Mouse (Mus musculus) kidney, embryonic 14.5 days (tissue): ENCODE results near the gene Tcf7l2. TPM values are rescaled to one million over a fixed set of nuclear protein-coding genes. Genes with fewer than 3 reads are reported as not detected.

Source experiments
- ATAC-seq: fragments of 200-750 bp; cut with Nextera tagmentation; 2 replicates; pipeline ENCODE4 v1.8.0; 2017; ENCODE audit warnings: moderate number of reproducible peaks, mild to moderate bottlenecking, moderate TSS enrichment, moderate library complexity; ENCODE audit not compliant: low FRiP score, low TSS enrichment
- H3K27ac ChIP-seq: fragments of 300-500 bp; sonication (generic); 2 replicates; pipeline ENCODE4 v1.5.1; 2014; ENCODE audit warnings: low read depth, mild to moderate bottlenecking, low read length, moderate library complexity, mixed read lengths
- H3K27me3 ChIP-seq: fragments of 300-500 bp; sonication (generic); 2 replicates; pipeline ENCODE4 v1.6.1; 2014; ENCODE audit warnings: mild to moderate bottlenecking, low read length; ENCODE audit not compliant: control insufficient read depth, insufficient read depth
- H3K36me3 ChIP-seq: fragments of 300-500 bp; sonication (generic); 2 replicates; pipeline ENCODE4 v1.6.1; 2014; ENCODE audit warnings: low read length, mixed read lengths; ENCODE audit not compliant: control insufficient read depth, insufficient read depth
- H3K4me1 ChIP-seq: fragments of 300-500 bp; sonication (generic); 2 replicates; pipeline ENCODE4 v1.6.1; 2014; ENCODE audit warnings: low read length, mixed read lengths; ENCODE audit not compliant: control insufficient read depth, insufficient read depth
- H3K4me2 ChIP-seq: fragments of 300-500 bp; sonication (generic); replicated peaks from 2 replicates; pipeline ENCODE4 v1.6.1; 2014; ENCODE audit warnings: low read depth, mild to moderate bottlenecking, low read length
- H3K4me3 ChIP-seq: fragments of 300-500 bp; sonication (generic); 2 replicates; pipeline ENCODE4 v1.5.1; 2014; ENCODE audit warnings: mild to moderate bottlenecking, low read length
- H3K9ac ChIP-seq: fragments of 300-500 bp; sonication (generic); 2 replicates; pipeline ENCODE4 v1.6.1; 2014; ENCODE audit warnings: low read depth, mild to moderate bottlenecking, low read length, moderate library complexity
- H3K9me3 ChIP-seq: fragments of 300-500 bp; sonication (generic); 2 replicates; pipeline ENCODE4 v1.6.1; 2016; ENCODE audit warnings: low read length; ENCODE audit not compliant: control insufficient read depth
- WGBS: fragments of 180-500 bp; shearing (Covaris S2); extraction: QIAGEN DNeasy Blood & Tissue Kit; methylation state at CpG from one replicate; pipeline ENCODE4 v1.1.7; 2014; 5-methylcytosine and 5-hydroxymethylcytosine counted together
- polyA plus RNA-seq: library from polyadenylated mRNA; unstranded; fragments of >200 nt; fragmentation: Nextera tagmentation; extraction: Ambion mirVana; gene quantifications from 2 replicates; pipeline ENCODE4 v1.2.1, GENCODE M21; 2014

Tcf7l2 gene
- polyA plus RNA-seq, 1 experiment from 2014 or later: 80.8 TPM

GRCm38 (mm10) chr19:55938254-55939046 lies 196.8 kb downstream of the Tcf7l2 start:
- Histone ChIP-seq H3K4me1 (no peaks in the 10 kb centered on the region; the same call in 1 of the 2 replicates), H3K36me3 (no peaks in the 10 kb centered on the region), H3K4me3 (no peak overlapping the region), H3K27ac (no peak overlapping the region), H3K27me3 (no peaks in the 10 kb centered on the region), H3K4me2 (no peak overlapping the region), H3K9ac (no peak overlapping the region), H3K9me3 (no peaks in the 10 kb centered on the region)
- WGBS: 93% methylated on average over 21 of the region's 21 CpGs
- ATAC-seq: no peak

DNA sequence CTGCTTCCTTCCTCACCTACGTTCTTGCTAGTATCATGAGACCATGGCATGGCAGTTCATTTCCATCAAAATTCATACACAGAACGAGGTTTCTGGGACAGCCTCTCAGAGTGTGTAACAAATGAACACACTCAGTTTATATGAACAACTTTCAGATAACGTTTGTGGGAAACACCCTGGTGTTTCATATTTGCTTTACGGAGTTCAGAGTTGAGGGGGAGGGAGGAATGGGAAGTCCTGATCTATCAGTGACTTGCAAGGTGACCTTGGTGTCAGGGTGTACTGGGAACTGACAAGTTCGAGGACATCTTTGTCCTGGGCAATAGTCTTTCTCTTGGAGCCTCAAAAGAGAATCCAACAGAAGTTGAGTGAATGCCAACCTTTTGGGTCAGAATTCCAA lies 197.5 kb downstream of the Tcf7l2 start:
- Histone ChIP-seq H3K9me3 (no peaks in the 10 kb centered on the region), H3K4me1 (no peaks in the 10 kb centered on the region; the same call in 1 of the 2 replicates), H3K4me2 (no peak overlapping the region), H3K27me3 (no peaks in the 10 kb centered on the region), H3K4me3 (no peak overlapping the region), H3K27ac (no peak overlapping the region), H3K36me3 (no peaks in the 10 kb centered on the region), H3K9ac (no peak overlapping the region)
- ATAC-seq: no peak
- 83% methylated on average over 5 of the region's 5 CpGs for WGBS

- Histone ChIP-seq H3K4me3 (no peak overlapping the region), H3K4me1 (no peaks in the 10 kb centered on the region; the same call in 1 of the 2 replicates), H3K27me3 (no peaks in the 10 kb centered on the region), H3K4me2 (no peak overlapping the region), H3K9ac (no peak overlapping the region), H3K36me3 (no peaks in the 10 kb centered on the region), H3K27ac (no peak overlapping the region), H3K9me3 (no peaks in the 10 kb centered on the region)
- WGBS: 95% methylated on average over 4 of the region's 4 CpGs
- ATAC-seq: no peak
These were observed 198.1 kb downstream of the Tcf7l2 start for GRCm38 (mm10) chr19:55939719-55940118.

- Histone ChIP-seq H3K4me3 (no peak overlapping the region), H3K4me2 (peak overlapping the region; percentile 24)
- ATAC-seq: no peak
These were observed 199.1 kb downstream of the Tcf7l2 start for GRCm38 (mm10) chr19:55940538-55941252.

DNA sequence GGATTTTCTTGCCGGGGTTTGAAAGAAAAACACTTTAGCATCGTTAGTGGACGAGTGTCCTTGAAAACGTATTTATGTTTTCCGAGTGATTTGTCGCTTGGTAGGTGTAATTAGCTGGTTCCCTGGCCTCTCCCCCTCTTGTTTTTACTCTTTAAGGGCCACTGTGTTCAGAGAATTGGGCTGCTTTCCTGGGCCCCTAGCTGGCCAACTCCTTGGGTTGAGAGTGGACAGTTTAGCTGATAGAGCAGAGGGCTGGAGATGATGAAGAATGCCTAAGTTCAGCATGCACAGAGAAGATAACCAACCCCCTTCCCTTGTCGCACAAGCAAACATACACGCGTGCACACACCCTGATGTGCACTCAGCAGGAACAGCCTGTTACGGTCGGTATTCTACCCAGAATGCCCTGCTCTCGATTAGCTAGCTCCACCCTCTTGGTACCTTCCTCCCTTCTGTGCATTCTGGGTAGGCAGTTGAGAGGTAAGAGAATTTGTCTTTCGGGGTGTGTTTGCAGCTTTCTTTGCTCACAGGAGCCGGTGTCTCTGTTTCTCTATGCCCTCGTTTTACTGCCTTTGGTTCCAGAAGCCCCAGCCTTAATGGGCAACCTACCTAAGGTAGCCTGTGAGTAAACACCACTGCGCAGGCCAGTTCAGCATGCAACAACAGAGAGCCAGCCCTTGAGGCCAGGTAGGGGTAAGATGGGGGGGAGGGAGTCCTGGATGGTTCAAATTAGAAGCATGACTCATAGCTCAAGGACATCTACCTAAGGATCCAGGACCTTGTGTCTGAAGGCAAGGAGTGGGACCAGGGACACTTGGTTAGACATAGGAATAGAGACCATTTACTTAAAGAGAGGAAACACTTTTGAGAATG lies 199.9 kb downstream of the Tcf7l2 start:
- WGBS: 51% methylated on average over 16 of the region's 16 CpGs
- Histone ChIP-seq H3K9ac (no peak overlapping the region; the same call in 1 of the 2 replicates), H3K4me1 (no peaks in the 10 kb centered on the region; the same call in 1 of the 2 replicates), H3K27me3 (no peaks in the 10 kb centered on the region), H3K27ac (no peak overlapping the region), H3K36me3 (no peaks in the 10 kb centered on the region), H3K4me3 (no peak overlapping the region), H3K4me2 (peak overlapping the region; percentile 24), H3K9me3 (no peaks in the 10 kb centered on the region)
- ATAC-seq: 0 out of 2 replicates have a peak, but pooled peaks have one; percentile 64

More at GRCm38 (mm10) chr19:55940538-55941252, 199.1 kb downstream of the Tcf7l2 start:
- H3K9me3 ChIP-seq: no peaks in the 10 kb centered on the region
- 25% methylated on average over 11 of the region's 11 CpGs for WGBS
- H3K27me3 ChIP-seq: no peaks in the 10 kb centered on the region
- no peak overlapping the region; the same call in 1 of the 2 replicates for H3K9ac ChIP-seq
- no peak overlapping the region for H3K27ac ChIP-seq
- no peaks in the 10 kb centered on the region; the same call in 1 of the 2 replicates for H3K4me1 ChIP-seq
- no peaks in the 10 kb centered on the region for H3K36me3 ChIP-seq

DNA sequence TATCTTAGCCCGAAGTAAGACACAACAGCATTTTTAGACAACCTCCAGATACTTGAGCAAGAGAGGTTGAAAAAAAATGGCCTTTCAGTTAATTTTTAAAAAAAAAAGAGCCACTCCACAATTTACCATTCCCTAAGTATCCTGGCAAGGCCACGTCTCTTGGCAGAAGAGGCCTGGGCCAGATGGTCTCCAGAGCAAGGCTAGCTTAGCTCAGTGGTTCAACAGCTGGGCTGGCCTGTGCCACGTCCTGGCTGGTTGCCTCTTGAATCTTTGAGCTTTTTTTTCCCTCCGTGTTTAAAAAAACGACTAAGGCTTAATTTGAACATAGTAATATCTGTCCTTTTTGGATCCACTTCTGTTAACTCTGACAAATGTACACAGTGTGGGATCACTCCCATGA lies 209.8 kb downstream of the Tcf7l2 start:
- 89% methylated on average over 5 of the region's 5 CpGs for WGBS
- no peak for ATAC-seq
- no peaks in the 10 kb centered on the region for H3K36me3 ChIP-seq
- H3K4me1 ChIP-seq: no peaks in the 10 kb centered on the region
- H3K27ac ChIP-seq: no peak overlapping the region
- no peaks in the 10 kb centered on the region for H3K9me3 ChIP-seq
- H3K4me3 ChIP-seq: no peak overlapping the region
- no peaks in the 10 kb centered on the region for H3K27me3 ChIP-seq
- no peak overlapping the region for H3K4me2 ChIP-seq
- H3K9ac ChIP-seq: no peak overlapping the region

DNA sequence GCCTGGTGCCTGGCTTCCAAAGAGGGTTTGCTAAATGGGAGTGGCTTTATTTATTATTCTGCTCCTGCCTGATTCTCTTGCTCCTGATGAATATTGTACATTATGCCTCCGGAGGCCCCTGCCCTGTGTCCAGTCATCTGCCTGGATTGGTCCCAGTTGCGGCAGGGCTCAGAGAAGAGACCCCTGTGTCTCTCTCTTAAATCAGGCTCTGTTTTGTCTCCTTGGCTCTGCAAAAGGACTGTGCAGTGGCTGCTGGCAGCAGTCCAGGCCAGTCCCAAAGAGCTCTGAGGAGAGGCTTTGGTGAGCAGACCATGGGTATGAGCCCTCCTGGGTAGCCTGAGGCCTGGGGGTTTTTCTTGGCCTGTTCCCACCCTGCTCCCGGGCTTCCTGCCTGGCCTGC lies 211.6 kb downstream of the Tcf7l2 start:
- ATAC-seq: no peak
- Histone ChIP-seq H3K4me2 (no peak overlapping the region), H3K4me3 (no peak overlapping the region), H3K36me3 (no peaks in the 10 kb centered on the region), H3K9me3 (no peaks in the 10 kb centered on the region), H3K4me1 (no peaks in the 10 kb centered on the region), H3K27ac (peak overlapping the region; percentile 21; the same call in 1 of the 2 replicates), H3K27me3 (no peaks in the 10 kb centered on the region), H3K9ac (no peak overlapping the region)
- WGBS: 72% methylated on average over 3 of the region's 3 CpGs

DNA sequence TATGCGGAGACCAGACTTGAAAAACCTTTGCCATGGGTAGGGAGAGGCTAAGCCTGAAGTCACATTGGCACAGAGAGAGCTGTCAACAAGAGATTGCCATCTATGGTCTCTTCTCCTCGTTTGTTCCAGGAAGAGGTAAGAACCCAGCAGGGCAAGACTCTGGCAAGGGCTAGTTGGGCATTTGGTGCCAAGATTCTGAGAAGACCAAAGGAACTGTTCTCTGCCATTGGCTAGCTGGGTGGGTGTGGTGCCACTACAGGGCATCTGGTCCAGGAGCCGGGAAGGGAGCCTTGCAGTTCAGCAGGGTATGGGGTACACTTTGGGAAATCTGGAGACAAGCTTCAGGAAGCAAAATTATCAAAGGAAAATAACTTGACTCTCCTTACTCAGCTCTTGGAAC lies 213.5 kb downstream of the Tcf7l2 start:
- H3K4me1 ChIP-seq: no peaks in the 10 kb centered on the region
- 75% methylated on average over 3 of the region's 3 CpGs for WGBS
- H3K9me3 ChIP-seq: peaks cover 7% of the 10 kb centered on the region
- no peak overlapping the region for H3K4me3 ChIP-seq
- no peak overlapping the region for H3K27ac ChIP-seq
- H3K27me3 ChIP-seq: no peaks in the 10 kb centered on the region
- H3K36me3 ChIP-seq: no peaks in the 10 kb centered on the region
- ATAC-seq: no peak
- H3K4me2 ChIP-seq: no peak overlapping the region
- H3K9ac ChIP-seq: no peak overlapping the region
